Mouse (Mus musculus) stomach, embryonic 16.5 days (tissue): ENCODE measurements around the gene Gm11114. TPM values are rescaled to one million over a fixed set of nuclear protein-coding genes. Genes with fewer than 3 reads are reported as not detected.

Source experiments
- ATAC-seq: fragments of 200-750 bp; cut with Nextera tagmentation; 2 replicates; pipeline ENCODE4 v1.8.0; 2017; ENCODE audit warnings: moderate number of reproducible peaks, moderate TSS enrichment; ENCODE audit not compliant: insufficient read depth, low FRiP score
- H3K27ac ChIP-seq: fragments of 300-500 bp; sonication (generic); 2 replicates; pipeline ENCODE4 v1.5.1; 2014; ENCODE audit warnings: low read length
- H3K27me3 ChIP-seq: fragments of 300-500 bp; sonication (generic); 2 replicates; pipeline ENCODE4 v1.6.1; 2014; ENCODE audit warnings: low read length, control low read depth, mixed read lengths; ENCODE audit not compliant: control insufficient read depth, insufficient read depth
- H3K36me3 ChIP-seq: fragments of 300-500 bp; sonication (generic); 2 replicates; pipeline ENCODE4 v1.6.1; 2014; ENCODE audit warnings: low read length; ENCODE audit not compliant: control insufficient read depth, insufficient read depth
- H3K4me1 ChIP-seq: fragments of 300-500 bp; sonication (generic); 2 replicates; pipeline ENCODE4 v1.6.1; 2014; ENCODE audit warnings: low read length, control low read depth, mixed read lengths; ENCODE audit not compliant: control insufficient read depth, insufficient read depth
- H3K4me2 ChIP-seq: fragments of 300-500 bp; sonication (generic); 2 replicates; pipeline ENCODE4 v1.6.1; 2014; ENCODE audit warnings: low read depth, low read length, mixed read lengths
- H3K4me3 ChIP-seq: fragments of 300-500 bp; sonication (generic); replicated peaks from 2 replicates; pipeline ENCODE4 v1.5.1; 2014; ENCODE audit warnings: mild to moderate bottlenecking, low read length
- H3K9ac ChIP-seq: fragments of 300-500 bp; sonication (generic); 2 replicates; pipeline ENCODE4 v1.6.1; 2014; ENCODE audit warnings: low read length
- H3K9me3 ChIP-seq: fragments of 300-500 bp; sonication (generic); replicated peaks from 2 replicates; pipeline ENCODE4 v1.6.1; 2016; ENCODE audit warnings: low read length, control low read depth; ENCODE audit not compliant: control insufficient read depth
- whole genome bisulfite sequencing: fragments of 180-500 bp; shearing (Covaris S2); extraction: QIAGEN DNeasy Blood & Tissue Kit; methylation state at CpG from one replicate; pipeline ENCODE4 v1.1.7; 2014; 5-methylcytosine and 5-hydroxymethylcytosine counted together
- polyA plus RNA-seq: library from polyadenylated mRNA; unstranded; fragments of >200 nt; fragmentation: Nextera tagmentation; extraction: Ambion mirVana; gene quantifications from 2 replicates; pipeline ENCODE4 v1.2.1, GENCODE M21; 2015

The Gm11114 gene
- polyA plus RNA-seq, 1 experiment from 2014 or later: not detected

DNA sequence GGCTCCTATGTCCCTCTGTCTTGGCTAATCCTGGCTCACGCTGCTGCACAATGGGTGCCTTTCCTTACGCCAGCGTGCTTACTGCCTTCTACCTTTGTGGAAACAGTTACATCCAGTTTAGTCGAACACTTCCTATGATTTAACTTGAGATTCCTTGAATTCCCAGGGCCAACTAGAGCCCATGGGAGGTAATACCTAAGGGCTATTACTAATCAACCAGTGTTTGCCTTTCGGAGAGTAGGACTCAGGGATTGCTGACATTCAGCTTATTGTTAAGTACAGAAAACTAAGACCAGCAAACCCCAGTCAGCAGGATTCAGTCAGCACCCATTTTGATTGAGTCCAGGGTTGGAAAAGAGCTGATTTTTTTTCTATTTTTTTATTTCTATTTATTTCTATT, 43.0 kb downstream of the Gm11114 start:
- H3K9ac ChIP-seq: no peak overlapping the region
- no peaks in the 10 kb centered on the region for H3K9me3 ChIP-seq
- H3K4me2 ChIP-seq: no peak overlapping the region
- 76% methylated on average over 5 of the region's 5 CpGs for WGBS
- no peak overlapping the region for H3K4me3 ChIP-seq
- H3K27ac ChIP-seq: no peak overlapping the region
- no peaks in the 10 kb centered on the region for H3K4me1 ChIP-seq
- H3K36me3 ChIP-seq: no peaks in the 10 kb centered on the region
- ATAC-seq: no peak
- no peaks in the 10 kb centered on the region for H3K27me3 ChIP-seq

GRCm38 (mm10) chr9:85357154-85357860, 44.7 kb downstream of the Gm11114 start:
- ATAC-seq: no peak
- H3K27ac ChIP-seq: no peak overlapping the region

More at GRCm38 (mm10) chr9:85357154-85357860, 44.7 kb downstream of the Gm11114 start:
- Histone ChIP-seq H3K27me3 (no peaks in the 10 kb centered on the region), H3K9me3 (no peaks in the 10 kb centered on the region), H3K36me3 (no peaks in the 10 kb centered on the region), H3K4me3 (no peak overlapping the region), H3K4me2 (no peak overlapping the region), H3K4me1 (no peaks in the 10 kb centered on the region), H3K9ac (no peak overlapping the region)
- 84% methylated on average over 7 of the region's 7 CpGs for WGBS

Other genes starting within 250 kb of the Gm11114 start
- gene Tent5a, start 14.6 kb downstream of the Gm11114 start, polyA plus RNA-seq: 24.1 and 24.2 TPM in 2 replicates